Mouse (Mus musculus): ENCODE results near the gene Cacng5. TPM values are rescaled to one million over a fixed set of nuclear protein-coding genes. Genes with fewer than 3 reads are reported as not detected.
A peak's percentile ranks its signal among the peaks of the same experiment; 100 is the strongest.

Gene Cacng5
- polyA plus RNA-seq, 1 experiment from 2014 or later: 0.13 TPM

GRCm38 (mm10) chr11:107875861-107876494, 38.9 kb downstream of the Cacng5 start:
- Histone ChIP-seq H3K27me3 (no peaks in the 10 kb centered on the region), H3K4me2 (no peak overlapping the region), H3K36me3 (no peaks in the 10 kb centered on the region), H3K27ac (no peak overlapping the region), H3K9me3 (no peaks in the 10 kb centered on the region), H3K4me1 (no peaks in the 10 kb centered on the region), H3K4me3 (no peak overlapping the region), H3K9ac (no peak overlapping the region)
- WGBS: 85% methylated on average over 18 of the region's 18 CpGs
- ATAC-seq (ENCODE audit: insufficient number of reproducible peaks, insufficient read depth, low FRiP score, low TSS enrichment, low read depth): no peak

- no peak overlapping the region for H3K9ac ChIP-seq
- H3K9me3 ChIP-seq: no peaks in the 10 kb centered on the region
- H3K36me3 ChIP-seq: no peaks in the 10 kb centered on the region
- no peaks in the 10 kb centered on the region for H3K27me3 ChIP-seq
- no peaks in the 10 kb centered on the region for H3K4me1 ChIP-seq
- 67% methylated on average over 6 of the region's 6 CpGs for WGBS
- H3K27ac ChIP-seq: no peak overlapping the region
- ATAC-seq (ENCODE audit: insufficient number of reproducible peaks, insufficient read depth, low FRiP score, low TSS enrichment, low read depth): no peak
- no peak overlapping the region for H3K4me3 ChIP-seq
- no peak overlapping the region for H3K4me2 ChIP-seq
These were observed 42.1 kb downstream of the Cacng5 start for GRCm38 (mm10) chr11:107872743-107873142.

GRCm38 (mm10) chr11:107867509-107867908, 47.3 kb downstream of the Cacng5 start:
- ATAC-seq (ENCODE audit: insufficient number of reproducible peaks, insufficient read depth, low FRiP score, low TSS enrichment, low read depth): no peak
- Histone ChIP-seq H3K27ac (no peak overlapping the region), H3K9ac (no peak overlapping the region), H3K27me3 (no peaks in the 10 kb centered on the region), H3K36me3 (no peaks in the 10 kb centered on the region), H3K4me2 (no peak overlapping the region), H3K4me1 (no peaks in the 10 kb centered on the region), H3K9me3 (no peaks in the 10 kb centered on the region), H3K4me3 (no peak overlapping the region)
- 77% methylated on average over 8 of the region's 8 CpGs for WGBS

- H3K9ac ChIP-seq: no peak overlapping the region
- no peak for ATAC-seq (ENCODE audit: insufficient number of reproducible peaks, insufficient read depth, low FRiP score, low TSS enrichment, low read depth)
- peaks cover 7% of the 10 kb centered on the region; the same call in 1 of the 2 replicates for H3K27me3 ChIP-seq
- H3K27ac ChIP-seq: no peak overlapping the region
- no peaks in the 10 kb centered on the region for H3K4me1 ChIP-seq
- H3K9me3 ChIP-seq: no peaks in the 10 kb centered on the region
- no peak overlapping the region for H3K4me2 ChIP-seq
- 17% methylated on average over 7 of the region's 7 CpGs for WGBS
- no peak overlapping the region for H3K4me3 ChIP-seq
- no peaks in the 10 kb centered on the region for H3K36me3 ChIP-seq
These were observed 49.7 kb downstream of the Cacng5 start for GRCm38 (mm10) chr11:107865128-107865527.

- Histone ChIP-seq H3K4me2 (no peak overlapping the region), H3K9me3 (no peaks in the 10 kb centered on the region), H3K27ac (no peak overlapping the region), H3K4me3 (no peak overlapping the region), H3K4me1 (no peaks in the 10 kb centered on the region), H3K9ac (no peak overlapping the region), H3K27me3 (peaks cover 7% of the 10 kb centered on the region; the same call in 1 of the 2 replicates), H3K36me3 (no peaks in the 10 kb centered on the region)
- ATAC-seq (ENCODE audit: insufficient number of reproducible peaks, insufficient read depth, low FRiP score, low TSS enrichment, low read depth): no peak
- WGBS: 7% methylated on average over 4 of the region's 4 CpGs
These were observed 50.8 kb downstream of the Cacng5 start for GRCm38 (mm10) chr11:107864024-107864423.

GRCm38 (mm10) chr11:107861738-107862137, 53.1 kb downstream of the Cacng5 start:
- no peak for ATAC-seq (ENCODE audit: insufficient number of reproducible peaks, insufficient read depth, low FRiP score, low TSS enrichment, low read depth)
- no peak overlapping the region for H3K9ac ChIP-seq
- H3K9me3 ChIP-seq: no peaks in the 10 kb centered on the region
- WGBS: 75% methylated on average over 5 of the region's 5 CpGs
- H3K27ac ChIP-seq: no peak overlapping the region
- no peaks in the 10 kb centered on the region for H3K36me3 ChIP-seq
- H3K4me2 ChIP-seq: no peak overlapping the region
- H3K4me3 ChIP-seq: no peak overlapping the region
- peaks cover 7% of the 10 kb centered on the region; the same call in 1 of the 2 replicates for H3K27me3 ChIP-seq
- no peaks in the 10 kb centered on the region for H3K4me1 ChIP-seq

- no peak overlapping the region for H3K9ac ChIP-seq
- no peaks in the 10 kb centered on the region for H3K9me3 ChIP-seq
- no peaks in the 10 kb centered on the region for H3K36me3 ChIP-seq
- no peak overlapping the region for H3K4me2 ChIP-seq
- no peaks in the 10 kb centered on the region for H3K4me1 ChIP-seq
- WGBS: 97% methylated on average over 4 of the region's 4 CpGs
- no peak overlapping the region for H3K4me3 ChIP-seq
- H3K27ac ChIP-seq: no peak overlapping the region
- no peak for ATAC-seq (ENCODE audit: insufficient number of reproducible peaks, insufficient read depth, low FRiP score, low TSS enrichment, low read depth)
- peaks cover 7% of the 10 kb centered on the region; the same call in 1 of the 2 replicates for H3K27me3 ChIP-seq
These were observed 55.0 kb downstream of the Cacng5 start for GRCm38 (mm10) chr11:107859871-107860270.

- no peak overlapping the region for H3K4me2 ChIP-seq
- no peak overlapping the region for H3K4me3 ChIP-seq
- H3K27ac ChIP-seq: no peak overlapping the region
- no peak overlapping the region for H3K9ac ChIP-seq
- no peaks in the 10 kb centered on the region for H3K9me3 ChIP-seq
- no peak for ATAC-seq (ENCODE audit: insufficient number of reproducible peaks, insufficient read depth, low FRiP score, low TSS enrichment, low read depth)
- no peaks in the 10 kb centered on the region for H3K4me1 ChIP-seq
- no peaks in the 10 kb centered on the region for H3K36me3 ChIP-seq
- WGBS: 25% methylated on average over 7 of the region's 7 CpGs
- H3K27me3 ChIP-seq: peaks cover 7% of the 10 kb centered on the region; the same call in 1 of the 2 replicates
These were observed 55.6 kb downstream of the Cacng5 start for GRCm38 (mm10) chr11:107859288-107859687.

GRCm38 (mm10) chr11:107853088-107853487, 61.8 kb downstream of the Cacng5 start:
- no peak overlapping the region for H3K4me2 ChIP-seq
- no peak overlapping the region for H3K4me3 ChIP-seq
- no peak for ATAC-seq (ENCODE audit: insufficient number of reproducible peaks, insufficient read depth, low FRiP score, low TSS enrichment, low read depth)
- 40% methylated on average over 1 of the region's 1 CpGs for WGBS
- H3K9ac ChIP-seq: no peak overlapping the region
- H3K27me3 ChIP-seq: no peaks in the 10 kb centered on the region
- no peaks in the 10 kb centered on the region for H3K4me1 ChIP-seq
- no peaks in the 10 kb centered on the region for H3K36me3 ChIP-seq
- no peaks in the 10 kb centered on the region for H3K9me3 ChIP-seq
- H3K27ac ChIP-seq: no peak overlapping the region

- Histone ChIP-seq H3K36me3 (no peaks in the 10 kb centered on the region), H3K27me3 (no peaks in the 10 kb centered on the region), H3K4me2 (0 out of 2 replicates have a peak overlapping the region, but pooled peaks have one; percentile 14), H3K4me1 (no peaks in the 10 kb centered on the region), H3K27ac (no peak overlapping the region), H3K4me3 (no peak overlapping the region), H3K9ac (no peak overlapping the region), H3K9me3 (no peaks in the 10 kb centered on the region)
- 47% methylated on average over 10 of the region's 10 CpGs for WGBS
- ATAC-seq (ENCODE audit: insufficient number of reproducible peaks, insufficient read depth, low FRiP score, low TSS enrichment, low read depth): no peak
These were observed 65.2 kb downstream of the Cacng5 start for GRCm38 (mm10) chr11:107849621-107850020.

- Histone ChIP-seq H3K9ac (no peak overlapping the region), H3K4me2 (no peak overlapping the region), H3K4me3 (no peak overlapping the region), H3K4me1 (no peaks in the 10 kb centered on the region), H3K27ac (no peak overlapping the region), H3K9me3 (0 out of 2 replicates have a peak, but pooled peaks cover 4% of the 10 kb centered on the region), H3K36me3 (no peaks in the 10 kb centered on the region), H3K27me3 (no peaks in the 10 kb centered on the region)
- WGBS: 74% methylated on average over 1 of the region's 1 CpGs
- ATAC-seq (ENCODE audit: insufficient number of reproducible peaks, insufficient read depth, low FRiP score, low TSS enrichment, low read depth): no peak
These were observed 70.7 kb downstream of the Cacng5 start for GRCm38 (mm10) chr11:107844175-107844574.

GRCm38 (mm10) chr11:107833351-107834040, 81.4 kb downstream of the Cacng5 start:
- no peaks in the 10 kb centered on the region for H3K9me3 ChIP-seq
- H3K27me3 ChIP-seq: no peaks in the 10 kb centered on the region
- no peaks in the 10 kb centered on the region for H3K36me3 ChIP-seq
- no peak overlapping the region for H3K4me2 ChIP-seq
- no peak overlapping the region for H3K9ac ChIP-seq
- H3K27ac ChIP-seq: no peak overlapping the region
- H3K4me3 ChIP-seq: no peak overlapping the region
- no peak for ATAC-seq (ENCODE audit: insufficient number of reproducible peaks, insufficient read depth, low FRiP score, low TSS enrichment, low read depth)
- 65% methylated on average over 7 of the region's 7 CpGs for WGBS
- no peaks in the 10 kb centered on the region for H3K4me1 ChIP-seq
